Mouse (Mus musculus) lung, postnatal 0 days (tissue): ENCODE results near the gene Olfr606. TPM values are rescaled to one million over a fixed set of nuclear protein-coding genes. Genes with fewer than 3 reads are reported as not detected.
"Not testable (repeated sequence)": the region's sequence is repeated elsewhere in the genome, so short reads cannot be mapped to it uniquely, and the experiment has no call there.

Source experiments
- ATAC-seq: fragments of 200-750 bp; cut with Nextera tagmentation; 2 replicates; pipeline ENCODE4 v1.8.0; 2017; ENCODE audit warnings: moderate library complexity
- DNase-seq: peaks from one replicate; pipeline ENCODE4 v3.0.0-alpha.2; 2016; ENCODE audit warnings: low spot score
- H3K27ac ChIP-seq: fragments of 300-500 bp; sonication (generic); 2 replicates; pipeline ENCODE4 v1.5.1; 2014; ENCODE audit warnings: antibody characterized with exemption, mild to moderate bottlenecking, low read length, mixed read lengths
- H3K27me3 ChIP-seq: fragments of 300-500 bp; sonication (generic); replicated peaks from 2 replicates; pipeline ENCODE4 v1.6.1; 2014; ENCODE audit warnings: low read length, mixed read lengths; ENCODE audit not compliant: insufficient read depth
- H3K36me3 ChIP-seq: fragments of 300-500 bp; sonication (generic); 2 replicates; pipeline ENCODE4 v1.6.1; 2014; ENCODE audit warnings: low read length, mixed read lengths; ENCODE audit not compliant: insufficient read depth
- H3K4me1 ChIP-seq: fragments of 300-500 bp; sonication (generic); 2 replicates; pipeline ENCODE4 v1.6.1; 2014; ENCODE audit warnings: antibody characterized with exemption, low read depth, low read length, mixed read lengths; ENCODE audit not compliant: insufficient read depth
- H3K4me2 ChIP-seq: fragments of 300-500 bp; sonication (generic); replicated peaks from 2 replicates; pipeline ENCODE4 v1.6.1; 2014; ENCODE audit warnings: low read depth, mild to moderate bottlenecking, low read length, moderate library complexity, mixed read lengths
- H3K4me3 ChIP-seq: fragments of 300-500 bp; sonication (generic); 2 replicates; pipeline ENCODE4 v1.5.1; 2014; ENCODE audit warnings: low read depth, low read length
- H3K9ac ChIP-seq: fragments of 300-500 bp; sonication (generic); replicated peaks from 2 replicates; pipeline ENCODE4 v1.6.1; 2014; ENCODE audit warnings: low read depth, mild to moderate bottlenecking
- H3K9me3 ChIP-seq: fragments of 300-500 bp; sonication (generic); 2 replicates; pipeline ENCODE4 v1.6.1; 2016; ENCODE audit warnings: low read length, mixed read lengths
- CTCF ChIP-seq: IDR thresholded peaks from 2 replicates; pipeline ENCODE4 v1.5.1; 2016; ENCODE audit warnings: antibody characterized with exemption, mild to moderate bottlenecking
- EP300 ChIP-seq: IDR thresholded peaks from 2 replicates; pipeline ENCODE4 v1.6.1; 2016; ENCODE audit warnings: antibody characterized with exemption, mild to moderate bottlenecking, control low read depth
- WGBS: fragments of 180-500 bp; shearing (Covaris S2); extraction: QIAGEN DNeasy Blood & Tissue Kit; methylation state at CpG from one replicate; pipeline ENCODE4 v1.1.7; 2014; 5-methylcytosine and 5-hydroxymethylcytosine counted together
- polyA plus RNA-seq: library from polyadenylated mRNA; unstranded; fragments of >200 nt; fragmentation: Nextera tagmentation; extraction: Ambion mirVana; gene quantifications from 2 replicates; pipeline ENCODE4 v1.2.1, GENCODE M21; 2015

Olfr606 gene
- polyA plus RNA-seq: not detected in 2 replicates

DNA sequence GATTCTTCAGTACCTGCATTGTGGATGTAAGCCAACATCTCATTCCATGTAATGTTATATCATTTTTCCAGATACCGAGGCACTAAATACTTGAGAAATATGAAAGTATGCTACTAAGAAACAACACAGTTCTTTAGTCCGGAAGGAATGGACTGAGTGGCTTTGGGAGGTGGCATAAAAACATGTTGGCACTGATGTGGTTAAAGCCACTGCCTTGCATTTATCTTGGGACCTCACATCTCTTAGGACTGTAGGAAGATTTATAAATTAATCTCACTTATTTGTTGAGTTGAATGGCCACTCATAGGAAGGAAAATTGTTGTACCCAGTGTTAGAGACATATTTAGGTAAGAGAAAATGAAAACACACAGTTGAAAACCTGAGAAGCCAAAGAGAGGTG lies at the start of gene Olfr606:
TSS of gene Olfr606 (plus strand) at position 301 of the 400 bp plus-strand sequence.
- Histone ChIP-seq H3K9me3 (no peaks in the 10 kb centered on the region), H3K36me3 (no peaks in the 10 kb centered on the region), H3K4me2 (no peak within 1 kb of the TSS), H3K9ac (no peak within 1 kb of the TSS), H3K4me3 (no peak within 1 kb of the TSS), H3K27me3 (no peaks in the 10 kb centered on the region), H3K27ac (no peak within 1 kb of the TSS), H3K4me1 (no peaks in the 10 kb centered on the region)
- DNase-seq (no peak), ATAC-seq (no peak)
- WGBS: 84% methylated on average over 2 of the region's 2 CpGs
- TF ChIP-seq CTCF: no peak
- no peak for TF ChIP-seq EP300

DNA sequence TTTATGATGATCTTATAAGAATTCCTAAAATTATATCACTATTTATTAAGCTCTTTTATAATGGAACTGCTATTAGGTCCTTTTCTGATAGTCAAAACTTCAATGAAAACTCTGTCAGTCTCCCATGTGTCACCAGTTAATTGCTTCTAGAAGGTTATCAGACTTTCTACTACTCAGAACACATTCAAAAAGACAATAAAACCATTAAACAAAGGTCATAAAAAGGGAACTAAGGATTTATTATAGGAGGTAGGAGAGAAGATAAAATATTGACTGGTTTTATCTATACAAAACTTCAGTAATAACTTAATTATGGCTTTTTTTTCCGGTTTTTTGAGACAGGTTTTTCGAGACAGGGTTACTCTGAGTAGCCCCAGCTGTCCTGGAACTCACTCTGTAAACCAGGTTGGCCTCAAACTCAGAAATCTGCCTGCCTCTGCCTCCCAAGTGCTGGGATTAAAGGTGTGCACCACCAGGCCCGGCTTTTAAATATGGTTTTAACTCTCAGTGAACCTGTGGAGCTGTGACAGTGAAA lies 42.3 kb upstream of the Olfr606 start:
- WGBS: 58% methylated on average over 3 of the region's 3 CpGs

DNA sequence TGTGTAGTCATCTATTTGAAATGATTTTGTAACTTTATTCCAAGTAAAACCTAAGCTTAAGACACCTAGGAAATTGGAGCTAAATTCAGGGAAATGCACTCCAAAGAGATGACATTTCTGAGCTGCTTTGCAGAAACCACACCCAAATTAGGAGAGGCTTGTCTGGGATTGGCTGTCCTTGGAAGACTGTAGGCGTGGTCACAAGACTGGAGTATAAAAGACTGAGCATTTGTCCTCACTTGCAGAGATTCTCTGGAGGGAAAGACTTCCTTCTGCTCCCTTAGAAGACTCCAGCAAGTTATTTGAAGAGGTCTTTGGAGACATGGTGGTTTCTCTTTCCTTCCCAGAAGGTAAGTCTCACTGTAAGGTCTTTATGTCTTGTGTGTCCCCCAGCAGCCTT lies 34.1 kb upstream of the Olfr606 start, which contains the start of gene Usp17lc:
TSS of gene Usp17lc (plus strand) at position 301 of the 400 bp plus-strand sequence.
- not testable (repeated sequence) for H3K4me1 ChIP-seq, H3K4me2 ChIP-seq, H3K9ac ChIP-seq, H3K27me3 ChIP-seq, ATAC-seq, H3K9me3 ChIP-seq, H3K4me3 ChIP-seq, H3K27ac ChIP-seq, DNase-seq, H3K36me3 ChIP-seq
- WGBS: 20% methylated on average over 1 of the region's 1 CpGs

More for the DNA sequence above, 42.3 kb upstream of the Olfr606 start:
- ATAC-seq, H3K9ac ChIP-seq, H3K36me3 ChIP-seq, H3K4me2 ChIP-seq, DNase-seq, H3K9me3 ChIP-seq, H3K27me3 ChIP-seq, H3K4me3 ChIP-seq, H3K27ac ChIP-seq, H3K4me1 ChIP-seq: not testable (repeated sequence)

DNA sequence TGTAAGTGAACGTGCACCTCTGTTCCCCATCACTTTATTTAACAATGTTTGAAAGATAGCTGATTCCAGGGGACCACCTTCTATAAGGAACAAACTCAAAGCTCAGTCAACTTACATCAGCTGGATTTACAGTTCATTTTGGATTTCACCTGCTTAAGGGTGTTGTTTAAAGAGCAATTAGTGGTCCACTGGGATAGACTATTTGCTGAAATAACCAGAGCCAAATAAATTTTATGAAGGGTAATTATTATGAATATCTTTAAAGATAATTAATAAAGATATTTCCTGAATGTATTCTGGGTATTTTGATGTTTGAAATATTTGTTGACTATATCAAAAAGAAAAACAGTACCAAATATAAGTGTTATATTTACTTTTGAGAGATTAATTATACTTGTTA lies 3.5 kb upstream of the Olfr606 start, which contains the start of gene Olfr605:
TSS of gene Olfr605 (minus strand) at position 101 of the 400 bp plus-strand sequence.
- ATAC-seq (no peak), DNase-seq (no peak)
- H3K4me2 ChIP-seq: no peak within 1 kb of the TSS
- H3K36me3 ChIP-seq: no peaks in the 10 kb centered on the region
- H3K27ac ChIP-seq: no peak within 1 kb of the TSS
- no peak for TF ChIP-seq EP300
- H3K9me3 ChIP-seq: no peaks in the 10 kb centered on the region
- no peak within 1 kb of the TSS for H3K4me3 ChIP-seq
- H3K27me3 ChIP-seq: no peaks in the 10 kb centered on the region
- no peaks in the 10 kb centered on the region for H3K4me1 ChIP-seq
- no peak within 1 kb of the TSS for H3K9ac ChIP-seq
- 87% methylated on average over 1 of the region's 1 CpGs for WGBS

DNA sequence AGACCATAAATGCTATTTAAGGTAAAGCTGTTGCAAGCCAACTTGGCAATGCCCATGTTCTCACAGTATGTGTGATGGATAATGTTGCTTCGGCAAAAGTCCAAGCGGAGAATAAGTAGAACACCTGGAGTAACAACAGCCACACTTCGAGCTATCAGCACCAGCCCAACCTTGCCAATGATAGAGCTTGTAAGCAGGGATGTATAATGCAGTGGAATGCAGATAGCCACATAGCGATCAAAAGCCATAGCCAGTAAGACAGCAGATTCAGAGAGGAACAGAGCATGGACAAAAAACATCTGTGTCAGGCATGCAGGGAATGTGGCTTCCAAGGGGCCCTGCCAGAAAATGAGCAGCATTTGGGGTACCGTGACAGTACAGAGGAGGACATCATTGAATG lies 11.7 kb downstream of the Olfr606 start:
- ATAC-seq (no peak), DNase-seq (no peak)
- Histone ChIP-seq H3K27me3 (no peaks in the 10 kb centered on the region), H3K4me2 (no peak overlapping the region), H3K9me3 (no peaks in the 10 kb centered on the region), H3K4me1 (no peaks in the 10 kb centered on the region), H3K27ac (no peak overlapping the region), H3K36me3 (no peaks in the 10 kb centered on the region), H3K4me3 (no peak overlapping the region), H3K9ac (no peak overlapping the region)
- WGBS: 73% methylated on average over 5 of the region's 5 CpGs
- TF ChIP-seq EP300 (no peak), CTCF (no peak)

DNA sequence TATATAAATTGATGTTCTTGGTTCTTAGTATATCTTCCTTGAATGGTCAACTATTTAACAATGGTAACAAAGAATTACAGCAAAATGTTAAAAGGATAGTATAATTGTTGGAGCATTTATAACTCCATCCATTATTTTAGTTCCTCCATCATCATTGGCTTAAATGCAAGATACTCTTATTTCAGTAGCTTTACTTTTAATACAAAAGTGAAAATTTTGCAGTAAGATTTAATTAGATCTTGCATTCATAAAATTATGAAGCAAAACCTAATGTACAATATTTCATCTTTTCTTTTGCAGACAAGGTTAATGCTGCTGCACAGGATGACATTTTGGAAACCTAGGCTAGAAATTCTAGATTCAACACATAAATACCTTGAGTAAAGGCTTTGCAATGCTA lies 20.7 kb downstream of the Olfr606 start, which contains the start of gene Olfr608:
TSS of gene Olfr608 (plus strand) at position 301 of the 400 bp plus-strand sequence.
- Histone ChIP-seq H3K9ac (no peak within 1 kb of the TSS), H3K9me3 (no peaks in the 10 kb centered on the region), H3K27ac (no peak within 1 kb of the TSS), H3K36me3 (no peaks in the 10 kb centered on the region), H3K4me2 (no peak within 1 kb of the TSS), H3K4me3 (no peak within 1 kb of the TSS), H3K27me3 (no peaks in the 10 kb centered on the region), H3K4me1 (no peaks in the 10 kb centered on the region)
- no peak for DNase-seq
- TF ChIP-seq CTCF (no peak), EP300 (no peak)
- no peak for ATAC-seq

DNA sequence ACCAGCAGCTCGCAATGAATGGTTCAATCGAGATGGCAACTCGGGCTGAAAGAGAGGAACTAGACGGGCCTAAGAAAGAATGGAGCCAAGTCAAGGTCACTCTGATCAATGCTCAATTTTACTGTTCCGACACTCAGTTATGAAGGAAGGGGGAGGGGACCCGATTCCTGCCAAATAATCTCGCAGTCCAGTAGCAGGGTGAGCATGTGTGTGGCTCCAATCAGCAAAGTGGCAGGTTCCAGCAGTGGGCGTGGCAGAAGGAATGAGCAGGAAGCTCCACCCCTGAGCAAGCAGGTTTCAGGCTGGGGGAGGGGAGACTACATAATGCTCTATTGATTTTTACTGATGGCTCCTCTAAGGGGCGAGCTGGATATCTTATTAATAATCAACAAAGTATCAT lies 28.3 kb downstream of the Olfr606 start:
- not testable (repeated sequence) for H3K9me3 ChIP-seq, H3K4me1 ChIP-seq, H3K27ac ChIP-seq, H3K36me3 ChIP-seq, DNase-seq, H3K27me3 ChIP-seq, ATAC-seq, H3K9ac ChIP-seq, H3K4me3 ChIP-seq, H3K4me2 ChIP-seq
- WGBS: 79% methylated on average over 9 of the region's 9 CpGs
